Mouse (Mus musculus): ENCODE data around the gene Acer1.

DNA sequence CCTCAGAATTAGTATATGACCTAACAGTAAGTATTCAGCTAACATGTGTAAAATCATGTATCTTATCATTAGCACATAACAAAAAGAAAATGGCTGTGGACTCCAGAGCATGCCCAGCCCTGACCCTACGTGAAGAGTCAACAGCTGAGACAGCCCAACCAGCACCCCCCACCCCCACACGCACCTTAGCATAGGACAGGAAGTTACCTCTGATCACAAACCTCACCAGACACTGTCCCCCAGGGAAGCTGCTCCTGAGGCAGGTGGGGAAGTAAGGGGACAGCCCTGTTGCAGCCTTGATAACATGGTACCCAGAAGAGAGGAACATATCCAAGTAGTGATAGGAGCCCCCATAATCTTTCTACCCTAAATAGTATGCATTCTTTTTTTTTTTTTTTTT lies 55.9 kb downstream of the Acer1 start:
- TF ChIP-seq FLI1 (IDR thresholded peaks at IDR 0.05; ENCODE audit: low read length) (no peak), GATA1 (IDR thresholded peaks at IDR 0.05; ENCODE audit: borderline replicate concordance, low read length) (no peak)

Measured in megakaryocyte, embryonic 14.5 days (primary cell).